Mouse (Mus musculus) hindbrain, embryonic 16.5 days (tissue): Measurements from ENCODE around the gene Wnt16. TPM values are rescaled to one million over a fixed set of nuclear protein-coding genes. Genes with fewer than 3 reads are reported as not detected.

Source experiments
- ATAC-seq: fragments of 200-750 bp; cut with Nextera tagmentation; 2 replicates; pipeline ENCODE4 v1.8.0; 2017; ENCODE audit warnings: moderate TSS enrichment, moderate library complexity
- H3K27ac ChIP-seq: fragments of 300-500 bp; sonication (generic); 2 replicates; pipeline ENCODE4 v1.5.1; 2014; ENCODE audit warnings: low read depth, mild to moderate bottlenecking, control low read depth, low read length, moderate library complexity
- H3K27me3 ChIP-seq: fragments of 300-500 bp; sonication (generic); replicated peaks from 2 replicates; pipeline ENCODE4 v1.6.1; 2014; ENCODE audit warnings: low read length; ENCODE audit not compliant: control insufficient read depth, insufficient read depth
- H3K36me3 ChIP-seq: fragments of 300-500 bp; sonication (generic); 2 replicates; pipeline ENCODE4 v1.6.1; 2014; ENCODE audit warnings: mild to moderate bottlenecking, low read length, moderate library complexity, mixed read lengths; ENCODE audit not compliant: control insufficient read depth, insufficient read depth
- H3K4me1 ChIP-seq: fragments of 300-500 bp; sonication (generic); 2 replicates; pipeline ENCODE4 v1.6.1; 2014; ENCODE audit warnings: low read depth, low read length; ENCODE audit not compliant: control insufficient read depth, insufficient read depth
- H3K4me2 ChIP-seq: fragments of 300-500 bp; sonication (generic); 2 replicates; pipeline ENCODE4 v1.6.1; 2014; ENCODE audit warnings: mild to moderate bottlenecking, low read length, control low read depth, moderate library complexity
- H3K4me3 ChIP-seq: fragments of 300-500 bp; sonication (generic); 2 replicates; pipeline ENCODE4 v1.5.1; 2014; ENCODE audit warnings: mild to moderate bottlenecking, low read length, control low read depth, moderate library complexity
- H3K9ac ChIP-seq: fragments of 300-500 bp; sonication (generic); 2 replicates; pipeline ENCODE4 v1.6.1; 2014; ENCODE audit warnings: low read depth, mild to moderate bottlenecking, control low read depth, low read length, moderate library complexity
- H3K9me3 ChIP-seq: fragments of 300-500 bp; sonication (generic); 2 replicates; pipeline ENCODE4 v1.6.1; 2014; ENCODE audit warnings: mild to moderate bottlenecking, low read length, moderate library complexity; ENCODE audit not compliant: control insufficient read depth
- WGBS: fragments of 180-500 bp; shearing (Covaris S2); extraction: QIAGEN DNeasy Blood & Tissue Kit; methylation state at CpG from one replicate; pipeline ENCODE4 v1.1.7; 2014; 5-methylcytosine and 5-hydroxymethylcytosine counted together
- polyA plus RNA-seq: library from polyadenylated mRNA; unstranded; fragments of >200 nt; fragmentation: Nextera tagmentation; extraction: Ambion mirVana; gene quantifications from 2 replicates; pipeline ENCODE4 v1.2.1, GENCODE M21; 2015

Gene Wnt16
- polyA plus RNA-seq, 1 experiment from 2014 or later: 0.59 TPM

DNA sequence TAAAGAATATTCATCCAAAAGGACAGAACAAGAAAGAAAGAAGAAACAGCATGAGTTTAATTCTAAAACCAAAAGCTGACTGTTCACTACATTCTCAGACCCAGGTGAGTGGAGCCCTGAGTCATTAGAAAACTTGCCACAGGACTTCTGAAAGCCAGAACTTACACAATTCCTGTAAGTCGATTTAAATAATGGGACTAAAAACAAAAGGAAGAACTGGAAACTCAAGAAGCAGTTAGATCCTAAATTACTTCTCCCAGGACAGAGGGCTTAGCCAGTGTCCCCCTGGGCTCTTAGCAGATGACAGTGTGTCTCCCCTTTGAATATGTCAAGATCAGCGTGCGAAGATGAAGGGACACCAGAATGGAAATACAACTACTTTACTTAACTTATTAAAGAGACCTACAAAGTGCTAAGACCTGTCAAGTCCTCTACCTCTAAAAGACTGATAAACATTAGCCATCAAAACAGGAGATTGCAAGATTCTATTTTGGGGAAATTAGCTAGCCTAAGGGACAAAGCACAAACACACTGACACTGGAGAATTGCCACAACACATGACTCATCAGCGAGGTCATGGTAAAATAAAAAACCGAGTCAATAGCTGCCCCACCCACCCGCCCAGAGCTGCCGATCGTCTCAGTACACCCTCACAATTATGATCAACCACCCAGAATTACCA is 18.0 kb upstream of the Wnt16 start:
- H3K36me3 ChIP-seq: no peaks in the 10 kb centered on the region
- WGBS: 77% methylated on average over 8 of the region's 8 CpGs
- H3K4me3 ChIP-seq: no peak overlapping the region
- H3K9ac ChIP-seq: no peak overlapping the region
- no peaks in the 10 kb centered on the region for H3K9me3 ChIP-seq
- H3K27me3 ChIP-seq: no peaks in the 10 kb centered on the region
- ATAC-seq: no peak
- no peaks in the 10 kb centered on the region for H3K4me1 ChIP-seq
- H3K4me2 ChIP-seq: no peak overlapping the region
- no peak overlapping the region for H3K27ac ChIP-seq

DNA sequence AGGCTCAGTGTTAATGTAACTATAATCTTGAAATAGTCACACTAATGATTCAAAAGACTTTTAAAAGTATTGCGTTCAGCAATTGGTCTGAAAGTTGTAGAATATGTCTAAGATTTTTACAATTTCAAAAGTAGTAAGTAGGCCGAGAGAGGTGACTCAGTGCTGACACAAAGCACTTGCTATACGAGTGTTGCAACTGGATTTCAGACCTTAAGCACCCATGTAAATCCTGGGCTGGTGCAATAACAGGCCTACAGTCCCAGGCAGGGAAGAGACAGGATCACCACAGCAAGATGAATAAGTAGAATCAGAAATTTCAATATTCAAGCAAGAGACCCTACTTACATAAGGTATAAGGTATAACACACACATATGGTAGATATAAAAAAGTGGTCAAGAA is 10.1 kb upstream of the Wnt16 start:
- Histone ChIP-seq H3K27ac (no peak overlapping the region), H3K4me1 (no peaks in the 10 kb centered on the region), H3K9ac (no peak overlapping the region), H3K36me3 (no peaks in the 10 kb centered on the region), H3K27me3 (no peaks in the 10 kb centered on the region), H3K4me2 (no peak overlapping the region), H3K9me3 (no peaks in the 10 kb centered on the region), H3K4me3 (no peak overlapping the region)
- 91% methylated on average over 3 of the region's 3 CpGs for WGBS
- ATAC-seq: no peak

DNA sequence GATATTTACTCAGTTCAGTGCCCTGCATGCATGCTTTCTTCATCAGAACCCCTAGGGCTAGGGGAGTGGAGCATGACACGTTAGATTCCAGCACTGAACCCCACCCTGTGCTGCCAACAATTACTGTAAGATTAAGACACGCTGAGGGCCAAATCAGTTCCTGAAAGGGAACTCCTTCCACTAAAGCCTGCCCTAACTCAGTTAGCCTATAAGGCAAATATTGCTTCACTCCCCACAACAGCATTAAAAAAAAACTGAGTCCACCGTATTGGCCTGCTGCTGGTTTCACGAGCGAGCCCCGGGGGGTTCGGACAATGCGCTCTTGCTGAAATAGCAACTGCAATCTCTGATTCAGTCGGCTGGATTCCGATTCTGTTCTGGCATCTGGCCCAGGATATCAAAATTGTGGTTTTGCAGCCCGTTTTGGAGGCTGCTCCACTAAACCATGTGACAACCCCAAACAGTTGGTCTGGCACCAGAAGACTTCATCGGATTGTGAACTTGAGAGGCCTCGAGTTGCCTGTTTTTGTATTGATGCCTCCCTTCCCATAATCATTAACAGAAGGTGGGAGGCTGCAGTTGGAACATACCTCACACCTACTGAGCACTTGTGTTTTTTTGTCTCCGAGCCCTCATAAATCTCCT is 7.7 kb upstream of the Wnt16 start:
- peak overlapping the region; percentile 29 for H3K4me2 ChIP-seq
- no peak overlapping the region for H3K4me3 ChIP-seq
- ATAC-seq: no peak
- H3K9ac ChIP-seq: no peak overlapping the region
- no peaks in the 10 kb centered on the region for H3K27me3 ChIP-seq
- no peak overlapping the region for H3K27ac ChIP-seq
- no peaks in the 10 kb centered on the region for H3K9me3 ChIP-seq
- WGBS: 47% methylated on average over 14 of the region's 14 CpGs
- no peaks in the 10 kb centered on the region for H3K4me1 ChIP-seq
- no peaks in the 10 kb centered on the region for H3K36me3 ChIP-seq

DNA sequence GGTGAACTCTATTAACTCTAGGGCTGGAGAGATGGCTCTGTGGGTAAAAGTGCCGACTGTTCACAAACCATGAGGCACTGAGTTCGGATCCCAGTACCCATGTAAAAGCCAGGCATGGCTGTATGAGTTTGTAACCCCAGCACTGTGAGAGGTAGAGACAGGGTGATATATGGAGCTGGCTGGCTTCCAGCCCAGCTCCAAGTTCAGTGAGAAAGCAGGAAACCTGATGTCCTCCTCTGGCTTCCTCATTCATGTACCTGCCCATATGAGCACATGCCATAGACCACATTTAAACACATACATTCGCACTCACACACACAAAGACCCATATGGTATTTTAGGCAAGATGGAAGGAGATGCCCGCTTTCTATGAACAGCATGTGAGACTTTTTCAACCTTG is 5.6 kb upstream of the Wnt16 start:
- Histone ChIP-seq H3K27ac (no peak overlapping the region), H3K4me2 (no peak overlapping the region), H3K9ac (no peak overlapping the region), H3K9me3 (no peaks in the 10 kb centered on the region), H3K36me3 (no peaks in the 10 kb centered on the region), H3K4me3 (no peak overlapping the region), H3K4me1 (no peaks in the 10 kb centered on the region), H3K27me3 (no peaks in the 10 kb centered on the region; the same call in none of the 2 replicates)
- 95% methylated on average over 4 of the region's 4 CpGs for WGBS
- ATAC-seq: no peak

DNA sequence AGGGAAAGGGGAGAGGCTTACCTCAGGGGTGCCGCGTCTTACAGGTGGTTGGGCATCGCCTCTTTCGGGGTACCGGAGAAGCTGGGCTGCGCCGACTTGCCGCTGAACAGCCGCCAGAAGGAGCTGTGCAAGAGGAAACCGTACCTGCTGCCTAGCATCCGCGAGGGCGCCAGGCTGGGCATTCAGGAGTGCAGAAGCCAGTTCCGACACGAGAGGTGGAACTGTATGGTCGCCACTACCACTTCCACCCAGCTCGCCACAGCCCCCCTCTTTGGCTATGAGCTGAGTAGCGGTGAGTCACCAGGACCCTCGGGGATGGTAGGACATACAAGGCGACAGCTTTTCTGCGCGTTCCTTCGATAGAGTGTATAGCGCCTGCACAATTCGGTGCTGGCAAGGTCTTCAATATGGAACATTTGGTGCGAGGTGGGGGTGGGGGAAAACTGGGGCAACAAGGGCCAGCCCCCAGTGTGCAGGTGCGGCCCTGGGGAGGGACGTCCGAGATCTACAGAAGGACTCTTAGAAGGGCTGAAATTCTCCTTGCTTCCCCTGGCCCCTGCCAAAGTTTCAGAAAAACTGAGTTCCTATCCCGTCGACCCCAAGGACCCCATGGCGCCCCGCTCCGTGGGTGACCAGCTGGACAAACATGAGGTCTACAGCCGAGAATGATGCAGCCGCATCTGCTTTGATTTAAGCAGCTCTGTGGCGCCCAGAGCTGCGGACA is 872 bp downstream of the Wnt16 start:
- peaks cover 19% of the 10 kb centered on the region for H3K4me1 ChIP-seq
- peak; percentile 83 for ATAC-seq
- no peaks in the 10 kb centered on the region for H3K36me3 ChIP-seq
- H3K9me3 ChIP-seq: no peaks in the 10 kb centered on the region
- peaks cover 24% of the 10 kb centered on the region for H3K27me3 ChIP-seq
- H3K9ac ChIP-seq: peak overlapping the region; percentile 37
- peak overlapping the region; percentile 46 for H3K4me3 ChIP-seq
- under 1% methylated on average over 38 of the region's 38 CpGs for WGBS
- peak overlapping the region; percentile 87 for H3K4me2 ChIP-seq
- no peak overlapping the region for H3K27ac ChIP-seq

DNA sequence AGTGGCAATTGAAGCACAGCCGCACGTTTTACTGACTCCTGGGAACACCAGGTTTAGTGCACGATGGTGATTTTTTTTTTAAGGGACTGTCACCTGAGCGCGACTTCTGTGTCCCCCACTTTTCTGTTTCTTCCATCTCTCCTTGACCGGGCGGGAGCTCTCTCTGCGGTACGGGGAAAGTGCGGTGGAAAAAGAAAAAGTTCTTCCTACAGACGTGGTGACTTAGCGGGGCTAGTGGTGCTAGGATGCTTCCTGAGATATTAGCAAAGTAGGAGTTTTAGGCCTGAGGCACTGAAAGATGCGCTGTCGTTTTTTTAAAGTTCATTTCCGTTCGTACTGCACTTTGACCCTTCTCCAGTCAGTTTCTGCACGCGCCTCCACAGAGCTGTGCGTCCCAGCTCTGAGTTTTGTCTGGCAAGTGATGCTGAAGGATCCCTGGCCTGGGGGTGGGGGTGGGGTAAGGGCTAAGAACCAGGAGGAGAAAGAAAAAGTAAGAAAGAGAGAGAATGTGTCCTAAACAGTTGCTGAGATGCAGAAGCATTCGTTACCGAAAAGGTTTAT is 1.5 kb downstream of the Wnt16 start:
- no peaks in the 10 kb centered on the region for H3K9me3 ChIP-seq
- H3K36me3 ChIP-seq: no peaks in the 10 kb centered on the region
- peaks cover 19% of the 10 kb centered on the region for H3K4me1 ChIP-seq
- WGBS: 3% methylated on average over 21 of the region's 21 CpGs
- H3K27ac ChIP-seq: no peak overlapping the region
- ATAC-seq: no peak
- H3K27me3 ChIP-seq: peaks cover 24% of the 10 kb centered on the region
- H3K4me3 ChIP-seq: peak overlapping the region; percentile 46
- peak overlapping the region; percentile 87 for H3K4me2 ChIP-seq
- no peak overlapping the region for H3K9ac ChIP-seq

DNA sequence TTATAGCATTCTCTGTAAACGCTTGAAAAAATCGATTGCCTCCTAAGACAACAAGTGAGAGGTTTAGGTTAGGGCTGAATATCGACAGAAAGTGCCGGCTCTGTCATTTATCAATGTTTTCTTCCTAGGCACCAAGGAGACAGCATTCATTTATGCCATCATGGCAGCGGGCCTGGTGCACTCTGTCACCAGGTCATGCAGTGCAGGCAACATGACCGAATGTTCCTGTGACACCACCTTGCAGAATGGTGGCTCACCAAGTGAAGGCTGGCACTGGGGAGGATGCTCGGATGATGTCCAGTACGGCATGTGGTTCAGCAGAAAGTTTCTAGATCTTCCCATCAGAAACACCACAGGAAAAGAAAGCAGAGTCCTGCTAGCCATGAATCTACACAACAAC is 2.8 kb downstream of the Wnt16 start:
- WGBS: 70% methylated on average over 8 of the region's 8 CpGs
- no peak overlapping the region for H3K4me3 ChIP-seq
- H3K9me3 ChIP-seq: no peaks in the 10 kb centered on the region
- peaks cover 26% of the 10 kb centered on the region for H3K27me3 ChIP-seq
- no peak overlapping the region for H3K4me2 ChIP-seq
- H3K4me1 ChIP-seq: peaks cover 19% of the 10 kb centered on the region
- no peak overlapping the region for H3K27ac ChIP-seq
- ATAC-seq: no peak
- H3K9ac ChIP-seq: no peak overlapping the region
- no peaks in the 10 kb centered on the region for H3K36me3 ChIP-seq

DNA sequence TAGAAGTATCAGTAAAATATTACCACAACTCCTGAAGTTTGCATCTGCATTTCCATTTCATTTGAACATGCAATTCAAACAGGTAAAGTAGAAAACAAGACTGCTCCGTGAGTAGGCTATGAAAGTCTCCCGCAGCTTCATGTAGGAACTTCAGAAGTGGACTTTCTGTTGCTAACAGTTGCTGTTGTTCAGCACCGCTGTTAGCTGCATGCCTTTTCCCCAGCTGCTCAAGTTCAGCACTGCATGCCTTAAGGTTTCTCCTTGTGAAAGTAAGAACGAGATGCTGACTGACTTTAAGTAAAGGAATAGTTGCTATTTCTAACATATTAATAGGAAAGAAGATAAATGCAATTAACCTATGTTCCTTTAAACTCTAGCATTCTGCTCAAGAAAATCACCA is 4.0 kb downstream of the Wnt16 start:
- no peak overlapping the region for H3K27ac ChIP-seq
- no peak overlapping the region for H3K9ac ChIP-seq
- 44% methylated on average over 4 of the region's 4 CpGs for WGBS
- H3K4me1 ChIP-seq: peaks cover 19% of the 10 kb centered on the region
- peaks cover 26% of the 10 kb centered on the region for H3K27me3 ChIP-seq
- no peak for ATAC-seq
- no peaks in the 10 kb centered on the region for H3K36me3 ChIP-seq
- H3K9me3 ChIP-seq: no peaks in the 10 kb centered on the region
- no peak overlapping the region for H3K4me2 ChIP-seq
- no peak overlapping the region for H3K4me3 ChIP-seq

DNA sequence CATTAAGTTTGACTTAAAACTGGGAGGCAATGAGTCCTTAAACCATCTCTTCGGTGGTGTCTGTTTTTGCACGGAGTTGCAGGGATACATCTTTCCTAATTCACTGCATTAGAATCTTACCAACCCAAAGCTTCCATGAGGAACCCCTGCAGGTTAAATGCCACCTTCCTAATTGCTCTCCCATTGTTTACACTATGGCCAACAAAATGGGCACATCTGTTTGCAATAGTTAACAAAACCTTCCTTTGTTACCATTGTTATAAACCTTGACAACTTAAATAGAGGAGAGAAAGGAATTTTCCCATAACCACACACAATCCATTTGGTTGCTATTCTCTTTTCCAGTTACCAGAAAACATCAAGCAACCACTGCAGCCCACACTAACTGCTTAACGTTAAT is 5.9 kb downstream of the Wnt16 start:
- no peak overlapping the region for H3K4me3 ChIP-seq
- no peak for ATAC-seq
- no peaks in the 10 kb centered on the region for H3K9me3 ChIP-seq
- H3K4me1 ChIP-seq: peaks cover 8% of the 10 kb centered on the region
- no peak overlapping the region for H3K9ac ChIP-seq
- no peak overlapping the region for H3K27ac ChIP-seq
- H3K4me2 ChIP-seq: no peak overlapping the region
- H3K36me3 ChIP-seq: no peaks in the 10 kb centered on the region
- peaks cover 17% of the 10 kb centered on the region for H3K27me3 ChIP-seq
- 35% methylated on average over 3 of the region's 3 CpGs for WGBS
